8 mouse cellular contexts compared by ENCODE assay signal in genomic region chr9:50774991-50775612, GRCm38 (mm10). TPM values are rescaled to one million over a fixed set of nuclear protein-coding genes. Genes with fewer than 3 reads are reported as not detected.
A peak's percentile ranks its signal among the peaks of the same experiment; 100 is the strongest.
DNase-seq lines count a peak whose midpoint lies in the region; ATAC-seq and TF ChIP-seq lines count a peak whose summit lies in the region.

Gene Alg9, plus strand, starts transcription at chr9:50775019.
Gene 1110032A03Rik, minus strand, starts transcription at chr9:50775520.

- H3K4me1 ChIP-seq in G1E (ENCODE audit: insufficient read depth, low read depth, low read length), result peaks cover 43% of the 10 kb centered on the region
- peaks cover 8% of the 10 kb centered on the region; the same call in 1 of the 2 replicates for H3K4me1 ChIP-seq in cerebellum, adult 2 months (ENCODE audit: control insufficient read depth, insufficient read depth, low read length)
- H3K4me1 ChIP-seq in lung, embryonic 16.5 days (replicated peaks; ENCODE audit: control insufficient read depth, insufficient read depth, low read length), result peaks cover 11% of the 10 kb centered on the region

- H3K4me3 ChIP-seq in G1E (ENCODE audit: low read depth, low read length), result peak within 1 kb of the TSS; percentile 87
- peak within 1 kb of the TSS; percentile 61 for H3K4me3 ChIP-seq in cerebellum, adult 2 months (replicated peaks; ENCODE audit: insufficient read depth, low read depth, low read length)
- H3K4me3 ChIP-seq in lung, embryonic 16.5 days (ENCODE audit: low read length), result peak within 1 kb of the TSS; percentile 98

- H3K36me3 ChIP-seq in G1E (replicated peaks), result peaks cover 52% of the 10 kb centered on the region
- 0 out of 2 replicates have a peak, but pooled peaks cover 3% of the 10 kb centered on the region for H3K36me3 ChIP-seq in lung, embryonic 16.5 days (ENCODE audit: control insufficient read depth, insufficient read depth, low read length)

- no peaks in the 10 kb centered on the region for H3K9me3 ChIP-seq in G1E (replicated peaks)
- H3K9me3 ChIP-seq in lung, embryonic 16.5 days (ENCODE audit: control insufficient read depth, low read length), result no peaks in the 10 kb centered on the region

- TF ChIP-seq CTCF in G1E (IDR thresholded peaks at IDR 0.05; ENCODE audit: low read depth, low read length), result no peak
- no peak for TF ChIP-seq CTCF in cerebellum, adult 2 months (IDR thresholded peaks at IDR 0.05; ENCODE audit: borderline replicate concordance, insufficient read depth, low read depth, low read length)

- DNase-seq in G1E (ENCODE audit: low spot score), result peak; percentile 59
- DNase-seq in cerebellum, adult 2 months, result peak; percentile 90 to 95
- peak; percentile 90 for DNase-seq in forelimb bud, embryonic 11.5 days (ENCODE audit: low read depth, low spot score)
- peak; percentile 76 for DNase-seq in layer of hippocampus, adult 9-10 months (ENCODE audit: low spot score)
- peak; percentile 93 for DNase-seq in ovary, postnatal 10 days (ENCODE audit: low spot score)
- DNase-seq in thymus, postnatal 10 days (ENCODE audit: low spot score in 2 of 2), result peak; percentile 79 to 87

- H3K4me2 ChIP-seq in lung, embryonic 16.5 days (ENCODE audit: low read depth, low read length), result peak within 1 kb of the TSS; percentile 91

- H3K27me3 ChIP-seq in G1E (ENCODE audit: insufficient read depth, low read length), result no peaks in the 10 kb centered on the region
- H3K27me3 ChIP-seq in cerebellum, adult 2 months (ENCODE audit: control insufficient read depth, insufficient read depth, low read length), result no peaks in the 10 kb centered on the region
- no peaks in the 10 kb centered on the region for H3K27me3 ChIP-seq in lung, embryonic 16.5 days (ENCODE audit: control insufficient read depth, insufficient read depth, low read depth, low read length)

- TF ChIP-seq POLR2A in cerebellum, adult 2 months (IDR thresholded peaks at IDR 0.05; ENCODE audit: borderline replicate concordance, insufficient read depth, low read length), result peak; percentile 31; the same call in 1 of the 2 replicates

- 0 out of 2 replicates have a peak, but pooled peaks have one; percentile 6 for ATAC-seq in G1E (ENCODE audit: extremely low read depth, insufficient number of reproducible peaks, low FRiP score, poor library complexity, severe bottlenecking)
- peak; percentile 63 to 75 for ATAC-seq in hematopoietic stem cell, adult 5-6 weeks (replicated peaks in 1 of 2; ENCODE audit: insufficient read depth in 1 of 2, low FRiP score in 2 of 2, low TSS enrichment in 1 of 2, low read depth in 1 of 2, poor library complexity in 2 of 2, severe bottlenecking in 2 of 2)
- peak; percentile 82 for ATAC-seq in lung, embryonic 16.5 days (ENCODE audit: low read depth)

- H3K27ac ChIP-seq in cerebellum, adult 2 months (ENCODE audit: insufficient read depth, low read length), result peak within 1 kb of the TSS; percentile 78
- peak within 1 kb of the TSS; percentile 53 for H3K27ac ChIP-seq in lung, embryonic 16.5 days (ENCODE audit: low read length)

- H3K9ac ChIP-seq in lung, embryonic 16.5 days (ENCODE audit: low read length), result peak within 1 kb of the TSS; percentile 97

- WGBS in cerebellum, adult 2 months, result under 1% methylated on average over 43 of the region's 51 CpGs
- under 1% methylated on average over 48 of the region's 51 CpGs for WGBS in lung, embryonic 16.5 days

RNA-seq across cellular contexts. Expression of gene Alg9, which starts in this region (rescaled TPM):
- total RNA-seq in G1E (2014; fragmentation: Nextera tagmentation) (29.3 and 35.3 TPM in 2 replicates), G1E (2017) (20.6 and 21.9 TPM in 2 replicates)
- polyA plus RNA-seq in G1E (2012), result 14.8 and 18.0 TPM in 2 replicates
- 22.5 and 23.7 TPM in 2 replicates for polyA plus RNA-seq in cerebellum, adult 2 months (2012; rRNA removed)
- total RNA-seq in hematopoietic stem cell, adult 5-6 weeks (2017), result 18.0 and 18.2 TPM in 2 replicates
- 35.0 and 39.0 TPM in 2 replicates for polyA plus RNA-seq in lung, embryonic 16.5 days (2015; fragmentation: Nextera tagmentation; extraction: Ambion mirVana)

RNA-seq across cellular contexts. Expression of gene 1110032A03Rik, which starts in this region (rescaled TPM):
- total RNA-seq in G1E (2014; fragmentation: Nextera tagmentation), result 59.2 and 70.6 TPM in 2 replicates
- 23.1 and 23.5 TPM in 2 replicates for total RNA-seq in G1E (2017)
- polyA plus RNA-seq in G1E (2012), result 1.2 and 2.0 TPM in 2 replicates
- 84.5 and 87.8 TPM in 2 replicates for polyA plus RNA-seq in cerebellum, adult 2 months (2012; rRNA removed)
- total RNA-seq in hematopoietic stem cell, adult 5-6 weeks (2017), result 22.5 and 37.0 TPM in 2 replicates
- 46.3 and 51.8 TPM in 2 replicates for polyA plus RNA-seq in lung, embryonic 16.5 days (2015; fragmentation: Nextera tagmentation; extraction: Ambion mirVana)

Comparison
In these comparisons a context has a peak if more than half of its experiments do, and no peak if none do; other contexts are left out.
1. Peak in every context shown above with its lines: DNase-seq, ATAC-seq, H3K4me3 ChIP-seq and H3K27ac ChIP-seq.
2. RNA of gene 1110032A03Rik (polyA plus RNA-seq): 84.5 to 87.8 TPM in cerebellum, adult 2 months and 46.3 to 51.8 TPM in lung, embryonic 16.5 days; 1.2 to 2.0 TPM in G1E; every median in the first group is over 10 times any median in the second.
3. ATAC-seq: peak in every context shown above with its lines; median percentile 82 in lung, embryonic 16.5 days; 69 in hematopoietic stem cell, adult 5-6 weeks; 6 in G1E.